Mouse (Mus musculus): ENCODE data around the gene Gper1. TPM values are rescaled to one million over a fixed set of nuclear protein-coding genes. Genes with fewer than 3 reads are reported as not detected.

The Gper1 gene
- not detected for polyA plus RNA-seq (2014; fragmentation: Illumina TruSeq; extraction: RNeasy Lipid Tissue Mini Kit (QIAGEN cat#74804); ENCODE audit: low replicate concordance)

GRCm38 (mm10) chr5:139423026-139423865 is at the start of gene Gper1:
TSS of gene Gper1 (plus strand) at chr5:139423151.

GRCm38 (mm10) chr5:139377468-139378270 is 45.3 kb upstream of the Gper1 start, which contains the start of gene Gpr146:
TSS of gene Gpr146 (plus strand) at chr5:139377697.

GRCm38 (mm10) chr5:139404801-139405401 is 18.1 kb upstream of the Gper1 start, which contains the start of gene C130050O18Rik:
TSS of gene C130050O18Rik (plus strand) at chr5:139405280.

GRCm38 (mm10) chr5:139460384-139461067 is 37.6 kb downstream of the Gper1 start, which contains the start of gene 3110082I17Rik:
TSS of gene 3110082I17Rik (minus strand) at chr5:139460527.

Other genes starting within 250 kb of the Gper1 start
- 10.4 TPM for gene Sun1, start 222.5 kb upstream of the Gper1 start, polyA plus RNA-seq (2014; fragmentation: Illumina TruSeq; extraction: RNeasy Lipid Tissue Mini Kit (QIAGEN cat#74804); ENCODE audit: low replicate concordance)
- gene Get4, start 170.8 kb upstream of the Gper1 start, polyA plus RNA-seq (2014; fragmentation: Illumina TruSeq; extraction: RNeasy Lipid Tissue Mini Kit (QIAGEN cat#74804); ENCODE audit: low replicate concordance), result 4.8 TPM
- 1.5 TPM for gene Adap1, start 97.5 kb upstream of the Gper1 start, polyA plus RNA-seq (2014; fragmentation: Illumina TruSeq; extraction: RNeasy Lipid Tissue Mini Kit (QIAGEN cat#74804); ENCODE audit: low replicate concordance)
- 16.6 TPM for gene Cox19, start 71.7 kb upstream of the Gper1 start, polyA plus RNA-seq (2014; fragmentation: Illumina TruSeq; extraction: RNeasy Lipid Tissue Mini Kit (QIAGEN cat#74804); ENCODE audit: low replicate concordance)
- gene Cyp2w1, start 70.5 kb upstream of the Gper1 start, polyA plus RNA-seq (2014; fragmentation: Illumina TruSeq; extraction: RNeasy Lipid Tissue Mini Kit (QIAGEN cat#74804); ENCODE audit: low replicate concordance), result not detected
- 1.1 TPM for gene Gpr146, start 45.5 kb upstream of the Gper1 start, polyA plus RNA-seq (2014; fragmentation: Illumina TruSeq; extraction: RNeasy Lipid Tissue Mini Kit (QIAGEN cat#74804); ENCODE audit: low replicate concordance)
- 0.37 TPM for gene C130050O18Rik, start 17.9 kb upstream of the Gper1 start, polyA plus RNA-seq (2014; fragmentation: Illumina TruSeq; extraction: RNeasy Lipid Tissue Mini Kit (QIAGEN cat#74804); ENCODE audit: low replicate concordance)
- gene 3110082I17Rik, start 37.4 kb downstream of the Gper1 start, polyA plus RNA-seq (2014; fragmentation: Illumina TruSeq; extraction: RNeasy Lipid Tissue Mini Kit (QIAGEN cat#74804); ENCODE audit: low replicate concordance), result 0.63 TPM
- 6.5 TPM for gene Zfand2a, start 61.4 kb downstream of the Gper1 start, polyA plus RNA-seq (2014; fragmentation: Illumina TruSeq; extraction: RNeasy Lipid Tissue Mini Kit (QIAGEN cat#74804); ENCODE audit: low replicate concordance)
- not detected for gene Uncx, start 120.3 kb downstream of the Gper1 start, polyA plus RNA-seq (2014; fragmentation: Illumina TruSeq; extraction: RNeasy Lipid Tissue Mini Kit (QIAGEN cat#74804); ENCODE audit: low replicate concordance)

Measured in small intestine, adult 10 weeks (tissue).